Mouse (Mus musculus) adipocyte (in vitro differentiated cells): ENCODE results near the gene Egflam.

Experiments used
- DNase-seq: peaks from one replicate; pipeline ENCODE4 v3.0.0-alpha.2; 2016; ENCODE audit warnings: low spot score

Gene Egflam

GRCm38 (mm10) chr15:7216581-7217272 lies 181.5 kb downstream of the Egflam start:
- DNase-seq: no peak

- DNase-seq: no peak
Observed at GRCm38 (mm10) chr15:7215845-7216244, 182.3 kb downstream of the Egflam start.

- DNase-seq: peak; percentile 75
Observed at GRCm38 (mm10) chr15:7213683-7214082, 184.5 kb downstream of the Egflam start.

- DNase-seq: no peak
Observed at GRCm38 (mm10) chr15:7208180-7208579, 190.0 kb downstream of the Egflam start.

- DNase-seq: no peak
Observed at GRCm38 (mm10) chr15:7207292-7207691, 190.9 kb downstream of the Egflam start.

- DNase-seq: no peak
Observed at GRCm38 (mm10) chr15:7206110-7206509, 192.1 kb downstream of the Egflam start.

GRCm38 (mm10) chr15:7204917-7205316 lies 193.3 kb downstream of the Egflam start:
- no peak for DNase-seq

- peak; percentile 53 for DNase-seq
Observed at GRCm38 (mm10) chr15:7203606-7204330, 194.4 kb downstream of the Egflam start.

- DNase-seq: no peak
Observed at GRCm38 (mm10) chr15:7202981-7203380, 195.2 kb downstream of the Egflam start.

GRCm38 (mm10) chr15:7201421-7202380 lies 196.5 kb downstream of the Egflam start:
- peak; percentile 29 for DNase-seq

- no peak for DNase-seq
Observed at GRCm38 (mm10) chr15:7200286-7200685, 197.9 kb downstream of the Egflam start.

GRCm38 (mm10) chr15:7198816-7199215 lies 199.4 kb downstream of the Egflam start:
- peak; percentile 59 for DNase-seq

GRCm38 (mm10) chr15:7197652-7198445 lies 200.3 kb downstream of the Egflam start:
- DNase-seq: no peak

- peak; percentile 21 for DNase-seq
Observed at GRCm38 (mm10) chr15:7194748-7195221, 203.4 kb downstream of the Egflam start.

GRCm38 (mm10) chr15:7194147-7194720 lies 204.0 kb downstream of the Egflam start:
- no peak for DNase-seq

GRCm38 (mm10) chr15:7192582-7192981 lies 205.6 kb downstream of the Egflam start:
- no peak for DNase-seq

GRCm38 (mm10) chr15:7191074-7191473 lies 207.1 kb downstream of the Egflam start:
- DNase-seq: no peak

- no peak for DNase-seq
Observed at GRCm38 (mm10) chr15:7189678-7190454, 208.3 kb downstream of the Egflam start.

- no peak for DNase-seq
Observed at GRCm38 (mm10) chr15:7187682-7188081, 210.5 kb downstream of the Egflam start.

- DNase-seq: no peak
Observed at GRCm38 (mm10) chr15:7180576-7180975, 217.6 kb downstream of the Egflam start.
